Mouse (Mus musculus) Muller cell, postnatal 12 days (primary cell): ENCODE results near the gene Mgat4e.

Source experiments
- DNase-seq: peaks from one replicate; pipeline ENCODE4 v3.0.0-alpha.2; 2015; ENCODE audit errors: inconsistent ontology term

Mgat4e gene

GRCm38 (mm10) chr1:134513876-134514590 lies 35.4 kb downstream of the Mgat4e start:
- peak; percentile 40 for DNase-seq

- DNase-seq, result peak; percentile 56
Observed at GRCm38 (mm10) chr1:134513312-134513860, 36.1 kb downstream of the Mgat4e start.

GRCm38 (mm10) chr1:134512584-134512983 lies 36.9 kb downstream of the Mgat4e start:
- DNase-seq, result no peak

GRCm38 (mm10) chr1:134512183-134512582 lies 37.3 kb downstream of the Mgat4e start:
- DNase-seq, result no peak

- no peak for DNase-seq
Observed at GRCm38 (mm10) chr1:134510018-134510417, 39.5 kb downstream of the Mgat4e start.

- no peak for DNase-seq
Observed at GRCm38 (mm10) chr1:134506201-134506600, 43.3 kb downstream of the Mgat4e start.

- no peak for DNase-seq
Observed at GRCm38 (mm10) chr1:134500916-134501315, 48.6 kb downstream of the Mgat4e start.

- no peak for DNase-seq
Observed at GRCm38 (mm10) chr1:134495991-134496390, 53.5 kb downstream of the Mgat4e start.

- DNase-seq, result no peak
Observed at GRCm38 (mm10) chr1:134495216-134495539, 54.3 kb downstream of the Mgat4e start.

- peak; percentile 98 for DNase-seq
Observed at GRCm38 (mm10) chr1:134494428-134495215, 54.9 kb downstream of the Mgat4e start, which contains the start of gene Rabif. Gene Rabif, plus strand, starts transcription at chr1:134494648.

- no peak for DNase-seq
Observed at GRCm38 (mm10) chr1:134493956-134494355, 55.5 kb downstream of the Mgat4e start.

- no peak for DNase-seq
Observed at GRCm38 (mm10) chr1:134493496-134493895, 56.0 kb downstream of the Mgat4e start.

- DNase-seq, result no peak
Observed at GRCm38 (mm10) chr1:134492276-134492675, 57.2 kb downstream of the Mgat4e start.
